Mouse (Mus musculus): ENCODE results near the gene Aco2. TPM values are rescaled to one million over a fixed set of nuclear protein-coding genes. Genes with fewer than 3 reads are reported as not detected.

Aco2 gene
- 100 to 1,000 TPM; 423 to 442 TPM for total RNA-seq (2021)

DNA sequence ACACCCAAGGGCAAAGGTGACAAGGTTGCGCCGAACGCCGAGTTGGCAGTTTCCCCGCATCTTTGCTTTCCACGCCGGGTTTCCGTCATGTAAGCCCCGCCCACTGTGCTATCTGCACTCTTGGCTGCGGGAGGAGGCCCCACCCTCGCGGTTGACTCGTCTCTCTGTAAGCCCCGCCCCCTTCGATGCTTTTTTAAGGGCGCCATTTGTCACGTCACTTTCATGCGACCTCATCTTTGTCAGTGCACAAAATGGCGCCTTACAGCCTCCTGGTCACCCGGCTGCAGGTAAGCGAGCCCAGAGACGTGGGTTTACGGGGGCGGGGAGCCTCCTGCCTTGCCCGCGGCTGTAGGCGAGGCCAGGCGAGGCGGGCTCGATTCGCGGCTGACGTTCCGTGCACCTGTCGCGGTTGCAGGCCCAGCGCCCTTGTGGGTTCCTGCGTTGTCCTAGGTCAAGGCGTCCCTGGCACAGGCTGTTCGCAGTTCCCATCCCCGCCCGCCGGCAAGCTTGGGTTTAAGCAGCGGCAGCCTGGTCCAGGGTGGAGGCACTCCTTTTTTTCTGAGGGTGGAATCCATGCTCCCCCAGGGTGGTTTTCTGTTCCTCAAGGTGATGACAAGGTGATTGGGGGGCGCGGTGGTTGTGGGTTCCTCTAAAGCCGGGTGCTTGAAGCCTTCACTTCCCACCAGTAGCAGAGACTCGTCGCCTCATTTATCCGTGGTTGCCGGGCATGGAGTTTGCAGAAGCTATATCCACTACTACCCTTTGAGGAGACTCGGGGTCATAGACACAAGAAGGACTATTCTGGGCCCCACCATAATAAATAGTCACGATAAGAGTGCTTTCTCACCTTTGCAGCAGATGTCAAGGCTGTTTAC is at the start of gene Aco2:
Aco2 (plus strand) TSS at position 48 of the 875 bp plus-strand sequence.
- intact Hi-C loops (cut with DNase I): loop anchor here (5.0 kb wide), 1 partner anchor 35 kb away; no protein-coding TSS in a partner anchor
- peak; percentile 100 for DNase-seq (ENCODE audit: low spot score in 2 of 2)

- intact Hi-C loops (cut with DNase I): no loop called here
- DNase-seq (ENCODE audit: low spot score in 2 of 2): no peak
These were observed 49.5 kb upstream of the Aco2 start for GRCm38 (mm10) chr15:81822631-81823030.

DNA sequence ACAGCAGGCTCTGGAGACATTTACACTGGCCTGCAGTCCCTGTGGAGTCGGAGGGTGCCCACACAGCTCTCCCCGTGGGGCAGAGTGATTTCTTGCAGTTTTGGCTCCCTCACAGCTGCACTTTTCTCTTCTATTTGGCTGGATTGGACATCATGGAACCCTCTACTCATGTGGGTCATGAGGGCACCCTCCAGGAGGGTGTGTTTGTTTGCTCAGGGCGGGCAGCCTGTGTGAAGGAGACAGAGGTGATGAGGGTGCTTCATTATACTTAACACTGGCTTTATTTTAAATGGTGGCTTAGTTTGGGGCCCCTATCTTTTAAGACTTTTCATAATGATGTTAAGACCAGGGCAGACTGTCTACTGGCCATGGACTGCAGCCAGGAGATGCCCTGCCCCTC is 47.3 kb upstream of the Aco2 start:
- intact Hi-C loops (cut with DNase I): no loop called here
- DNase-seq (ENCODE audit: low spot score in 2 of 2): no peak

DNA sequence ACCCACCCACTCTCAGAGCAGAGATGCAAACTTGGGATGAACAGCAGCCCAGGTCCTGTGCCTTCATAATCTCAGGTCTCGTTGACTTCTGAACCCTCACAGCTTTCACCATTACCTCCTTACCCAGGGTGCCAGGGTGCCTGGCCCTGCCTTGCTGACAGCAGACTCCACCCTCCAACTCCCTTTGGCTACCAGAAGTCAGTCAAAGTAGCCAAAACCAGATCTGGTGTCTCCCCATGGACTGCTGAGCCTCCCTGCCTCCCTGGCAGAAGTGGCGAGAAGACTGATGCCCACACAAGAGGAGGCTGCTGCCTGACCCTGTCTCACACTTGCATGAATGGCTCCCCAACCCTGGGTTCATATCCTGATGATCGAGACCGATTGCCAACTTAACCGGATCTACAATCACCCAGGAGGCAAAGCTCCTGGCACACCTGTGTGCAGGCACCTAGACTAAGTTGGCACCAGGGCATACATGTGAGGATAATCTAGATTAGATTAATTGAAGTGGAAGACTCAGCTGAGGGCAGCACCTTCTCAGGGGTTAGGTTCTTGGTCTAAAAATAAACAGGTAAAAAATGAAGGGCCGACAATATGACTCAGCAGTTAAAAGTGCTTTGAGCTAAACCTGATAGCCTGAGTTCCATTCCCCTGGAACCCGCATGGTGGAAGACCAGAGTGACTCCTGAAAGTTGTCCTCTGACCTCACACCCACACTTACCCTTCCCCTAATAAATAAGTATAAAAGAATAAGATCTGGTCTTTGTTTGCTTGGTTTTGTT is 43.5 kb upstream of the Aco2 start:
- DNase-seq (ENCODE audit: low spot score in 2 of 2): no peak
- intact Hi-C loops (cut with DNase I): no loop called here

DNA sequence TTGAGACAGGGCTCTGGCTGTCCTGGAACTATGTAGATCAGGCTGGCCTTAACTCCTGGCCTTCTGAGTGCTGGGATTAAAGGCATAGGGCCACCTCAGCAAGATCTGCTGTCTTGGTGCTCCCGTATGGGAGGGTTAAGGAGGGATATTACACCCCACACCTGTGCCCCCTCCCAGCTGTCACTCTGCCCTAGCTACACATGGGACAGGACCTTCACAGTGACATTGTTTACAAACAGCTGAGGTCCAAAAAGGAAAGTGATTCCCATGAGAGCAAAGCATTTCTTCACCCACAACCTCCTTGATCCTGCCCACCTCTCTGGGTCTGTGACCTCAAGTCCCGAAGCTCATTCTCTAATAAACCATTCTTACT is 42.9 kb upstream of the Aco2 start:
- intact Hi-C loops (cut with DNase I): no loop called here
- no peak for DNase-seq (ENCODE audit: low spot score in 2 of 2)

DNA sequence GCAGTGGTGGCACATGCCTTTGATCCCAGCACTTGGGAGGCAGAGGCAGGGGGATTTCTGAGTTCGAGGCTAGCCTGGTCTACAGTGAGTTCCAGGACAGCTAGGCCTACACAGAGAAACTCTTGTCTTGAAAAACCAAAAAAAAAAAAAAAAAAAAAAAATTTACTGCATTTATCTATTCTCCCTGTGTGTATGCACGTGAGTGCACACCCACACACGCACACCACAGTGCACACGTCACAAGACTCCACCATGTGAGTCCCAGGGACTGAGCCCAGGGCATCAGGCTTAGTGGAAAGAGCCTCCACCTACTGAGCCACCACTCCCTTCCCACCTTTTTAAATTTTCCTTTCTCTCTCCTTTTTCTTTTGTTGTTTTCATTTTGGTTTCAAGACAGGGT is 41.6 kb upstream of the Aco2 start:
- intact Hi-C loops (cut with DNase I): loop anchor here (5.0 kb wide), 1 partner anchor 77 kb away; no protein-coding TSS in a partner anchor
- no peak for DNase-seq (ENCODE audit: low spot score in 2 of 2)

DNA sequence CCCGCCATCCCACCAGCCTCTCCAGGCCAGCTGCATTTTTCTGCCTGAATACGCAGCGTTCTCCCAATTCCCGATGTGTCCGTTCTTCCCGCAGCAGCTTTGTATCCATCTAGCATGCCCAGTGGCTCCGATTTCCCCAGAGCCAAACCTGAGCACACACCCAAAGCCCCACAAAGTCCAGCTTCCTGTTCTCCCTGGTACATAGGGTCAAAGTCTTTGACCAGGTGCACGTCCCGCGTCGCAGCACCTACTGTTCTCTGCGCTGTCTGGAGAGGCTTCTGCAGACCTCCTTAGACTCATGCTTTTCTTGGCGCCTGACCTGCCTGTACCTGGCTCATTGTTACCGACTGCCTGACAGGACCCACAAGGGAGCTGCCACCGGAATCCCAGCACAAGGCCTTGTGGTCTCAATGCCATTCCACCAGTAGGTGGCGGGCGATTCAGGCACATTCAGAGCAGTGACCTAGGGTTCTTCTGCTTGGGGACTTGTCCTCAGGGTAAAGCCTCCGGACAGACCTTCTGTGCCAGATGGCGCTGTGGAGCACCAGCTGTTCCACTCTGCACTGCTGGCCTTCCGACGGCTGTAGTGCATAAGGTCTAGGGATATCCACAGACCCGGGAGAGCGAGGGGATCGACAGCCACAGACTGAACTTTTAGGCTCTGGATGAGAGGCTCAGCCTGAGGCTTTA is 40.8 kb upstream of the Aco2 start:
- intact Hi-C loops (cut with DNase I): loop anchor here (5.0 kb wide), 1 partner anchor 76 kb away; no protein-coding TSS in a partner anchor
- peak; percentile 82 to 91 for DNase-seq (ENCODE audit: low spot score in 2 of 2)

GRCm38 (mm10) chr15:81832219-81832618 is 39.9 kb upstream of the Aco2 start:
- no peak for DNase-seq (ENCODE audit: low spot score in 2 of 2)

DNA sequence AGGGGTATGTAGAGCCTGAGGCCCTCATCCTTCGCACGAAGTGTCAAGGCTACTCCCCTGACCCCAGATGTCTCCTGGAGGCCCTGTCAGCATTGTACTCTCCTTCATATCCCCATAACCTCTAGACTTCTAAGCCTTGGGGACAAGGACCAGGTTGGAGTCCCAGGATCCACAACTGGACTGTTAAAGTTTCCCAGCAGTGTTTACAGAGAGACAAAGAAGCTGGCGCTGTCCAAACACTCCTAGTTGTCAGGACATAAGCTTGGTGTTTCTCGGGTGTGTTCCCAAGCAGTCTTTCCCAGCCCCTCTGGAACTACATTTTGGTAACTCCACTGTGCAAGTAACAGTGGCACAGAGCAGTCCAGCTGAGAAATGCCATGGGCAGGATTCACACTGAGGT is 38.6 kb upstream of the Aco2 start:
- no peak for DNase-seq (ENCODE audit: low spot score in 2 of 2)
- intact Hi-C loops (cut with DNase I): loop anchor here (5.0 kb wide), 1 partner anchor 74 kb away; no protein-coding TSS in a partner anchor

More at GRCm38 (mm10) chr15:81832219-81832618, 39.9 kb upstream of the Aco2 start:
- intact Hi-C loops (cut with DNase I): loop anchor here (5.0 kb wide), 1 partner anchor 75 kb away; no protein-coding TSS in a partner anchor

- DNase-seq (ENCODE audit: low spot score in 2 of 2): no peak
- intact Hi-C loops (cut with DNase I): loop anchor here (5.0 kb wide), 1 partner anchor 73 kb away; no protein-coding TSS in a partner anchor
These were observed 37.8 kb upstream of the Aco2 start for GRCm38 (mm10) chr15:81834171-81834841.

DNA sequence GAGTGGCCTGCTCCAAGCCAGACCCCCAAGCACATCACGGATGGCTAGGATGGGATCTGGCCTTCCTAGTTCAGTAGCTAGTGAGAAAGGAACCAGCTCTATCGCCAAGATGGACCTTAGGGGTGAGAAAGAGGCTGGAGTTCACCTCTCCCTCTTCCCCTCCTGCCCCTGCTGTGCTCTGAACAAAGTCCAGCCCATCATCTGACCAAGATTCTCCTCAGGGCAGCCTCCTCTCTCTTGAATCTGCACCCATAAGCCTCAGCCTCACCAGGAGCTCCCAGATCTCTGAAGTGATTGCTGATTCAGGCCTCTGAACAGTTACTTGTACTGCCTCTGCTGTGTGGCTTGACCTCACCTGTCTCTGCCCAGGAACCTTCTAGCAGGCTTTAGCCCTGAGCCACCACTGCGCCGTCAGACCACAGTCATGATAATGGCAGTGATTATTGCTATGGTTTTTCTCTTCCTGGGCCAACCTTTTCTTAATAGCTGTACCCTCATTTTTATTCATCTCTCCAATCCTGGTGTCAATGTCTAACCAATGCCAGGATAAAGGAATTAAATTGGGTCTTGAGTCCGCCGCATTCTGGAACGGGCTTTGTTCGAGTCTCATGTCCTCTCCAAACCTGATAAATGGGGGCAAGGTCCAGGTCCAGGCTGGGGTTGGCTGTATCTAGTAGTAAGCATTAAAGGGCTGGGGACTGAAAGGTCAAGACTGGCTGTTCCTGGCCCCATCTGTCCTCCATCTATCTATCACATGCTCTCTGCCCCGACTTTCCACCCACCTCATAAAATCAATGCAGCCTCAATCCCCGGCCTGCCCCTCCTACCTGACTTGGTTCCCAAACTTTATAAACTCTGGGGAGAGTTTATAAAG is 36.9 kb upstream of the Aco2 start:
- intact Hi-C loops (cut with DNase I): no loop called here
- DNase-seq (ENCODE audit: low spot score in 2 of 2): no peak

DNA sequence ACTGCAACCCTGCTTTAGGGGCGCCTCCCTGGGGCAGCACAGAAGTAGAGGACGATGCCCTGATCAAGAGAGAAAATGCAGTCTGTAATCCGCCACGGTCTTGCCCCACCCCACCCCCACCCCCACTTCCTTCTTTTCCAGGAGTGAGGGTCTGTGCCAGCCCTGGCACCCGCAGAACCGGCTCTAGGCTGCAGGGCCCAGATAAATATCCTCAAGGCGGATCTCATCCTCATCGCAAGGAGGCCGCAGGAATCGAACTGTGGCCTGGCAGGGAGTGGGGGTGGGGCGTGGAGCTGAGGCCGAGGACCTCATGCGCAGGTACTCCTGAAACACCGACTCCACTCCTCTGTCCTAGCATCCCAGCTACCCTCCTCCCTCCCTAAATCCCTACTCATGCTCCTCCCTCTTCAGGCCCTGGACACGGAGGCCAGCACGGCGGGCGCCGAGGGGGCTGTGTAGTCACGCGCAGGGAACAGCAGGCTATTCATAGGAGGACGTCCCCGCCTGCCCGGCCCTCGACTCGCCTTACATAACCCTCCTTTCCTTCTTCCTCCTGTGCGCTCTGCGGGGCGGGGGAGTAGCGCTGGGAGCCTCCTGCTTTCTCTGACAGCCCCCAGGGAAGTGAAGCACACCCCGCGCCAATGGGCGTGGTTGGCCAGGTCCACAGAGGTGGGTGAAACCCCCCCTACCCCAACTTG is 35.8 kb upstream of the Aco2 start:
- intact Hi-C loops (cut with DNase I): loop anchor here (1.0 kb wide), 1 partner anchor 23 kb away; no protein-coding TSS in a partner anchor
- DNase-seq (ENCODE audit: low spot score in 2 of 2): peak; percentile 85 to 97

DNA sequence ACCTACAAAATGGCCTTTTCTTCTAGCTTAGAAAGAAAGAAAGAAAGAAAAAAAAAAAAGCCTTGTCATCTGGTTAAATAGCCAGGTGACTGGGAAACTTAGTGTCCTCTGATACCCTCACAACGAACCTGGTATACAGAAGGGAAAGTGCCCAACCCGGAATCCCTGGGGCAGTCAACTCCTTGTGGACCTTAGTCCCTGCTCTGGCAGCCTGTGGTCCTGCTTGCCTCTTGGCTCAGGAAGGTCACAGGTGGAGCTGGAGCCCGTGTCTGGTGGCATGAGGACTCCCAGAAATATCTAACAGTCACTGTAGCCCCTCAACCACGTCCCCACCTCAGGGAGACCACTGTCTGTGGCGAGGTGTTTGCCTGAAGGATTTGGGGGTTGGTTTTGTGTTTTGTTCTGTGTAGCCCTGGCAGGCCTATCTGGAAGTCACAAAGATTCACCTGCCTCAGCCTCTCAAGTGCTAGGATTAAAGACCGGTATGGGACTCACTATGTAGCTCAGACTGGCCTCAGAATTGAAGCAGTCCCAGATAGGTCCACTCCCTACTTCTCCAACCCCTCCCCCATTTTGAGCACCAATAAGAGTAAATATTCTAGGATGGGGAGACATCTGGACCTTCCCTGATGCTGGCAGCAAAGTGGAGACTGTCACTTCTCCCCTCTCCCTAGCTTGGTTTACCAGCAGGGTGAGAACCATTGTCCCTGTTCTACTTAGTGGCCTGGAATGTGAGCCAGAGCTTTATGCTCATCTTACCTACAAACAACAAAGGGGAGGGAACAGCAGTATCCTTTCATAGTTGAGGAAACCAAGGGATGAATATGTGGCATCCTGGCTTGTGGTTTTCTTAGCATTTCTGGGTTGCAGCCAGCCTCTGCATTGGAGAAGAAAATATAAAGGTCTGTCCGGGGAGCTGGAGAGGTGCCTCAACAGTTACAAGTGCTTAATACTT is 34.9 kb upstream of the Aco2 start:
- intact Hi-C loops (cut with DNase I): loop anchor here (1.0 kb wide), 1 partner anchor 22 kb away; no protein-coding TSS in a partner anchor
- no peak for DNase-seq (ENCODE audit: low spot score in 2 of 2)

- intact Hi-C loops (cut with DNase I): no loop called here
These were observed 33.4 kb upstream of the Aco2 start for GRCm38 (mm10) chr15:81838554-81839235.

GRCm38 (mm10) chr15:81839634-81840033 is 32.5 kb upstream of the Aco2 start:
- intact Hi-C loops (cut with DNase I): no loop called here

More at GRCm38 (mm10) chr15:81838554-81839235, 33.4 kb upstream of the Aco2 start:
- no peak for DNase-seq (ENCODE audit: low spot score in 2 of 2)

GRCm38 (mm10) chr15:81840306-81840705 is 31.8 kb upstream of the Aco2 start:
- no peak for DNase-seq (ENCODE audit: low spot score in 2 of 2)
- intact Hi-C loops (cut with DNase I): no loop called here

More at GRCm38 (mm10) chr15:81839634-81840033, 32.5 kb upstream of the Aco2 start:
- DNase-seq (ENCODE audit: low spot score in 2 of 2): peak; percentile 62 to 65

Data from left cerebral cortex, postnatal 25 days (tissue).